Mouse (Mus musculus) spleen, adult 2 months (tissue): Measurements from ENCODE around the gene Tac2.

ENCODE experiments used
- CTCF ChIP-seq: fragments of 200-500 bp; IDR thresholded peaks from 2 replicates; pipeline ENCODE4 v1.5.1; 2011; ENCODE audit warnings: mild to moderate bottlenecking, inconsistent platforms; ENCODE audit not compliant: insufficient read depth, insufficient read length, insufficient replicate concordance; ENCODE audit errors: extremely low read depth
- POLR2A ChIP-seq: fragments of 200-500 bp; IDR thresholded peaks from 2 replicates; pipeline ENCODE4 v1.6.1; 2011; ENCODE audit warnings: low read depth, low read length, inconsistent platforms

DNA sequence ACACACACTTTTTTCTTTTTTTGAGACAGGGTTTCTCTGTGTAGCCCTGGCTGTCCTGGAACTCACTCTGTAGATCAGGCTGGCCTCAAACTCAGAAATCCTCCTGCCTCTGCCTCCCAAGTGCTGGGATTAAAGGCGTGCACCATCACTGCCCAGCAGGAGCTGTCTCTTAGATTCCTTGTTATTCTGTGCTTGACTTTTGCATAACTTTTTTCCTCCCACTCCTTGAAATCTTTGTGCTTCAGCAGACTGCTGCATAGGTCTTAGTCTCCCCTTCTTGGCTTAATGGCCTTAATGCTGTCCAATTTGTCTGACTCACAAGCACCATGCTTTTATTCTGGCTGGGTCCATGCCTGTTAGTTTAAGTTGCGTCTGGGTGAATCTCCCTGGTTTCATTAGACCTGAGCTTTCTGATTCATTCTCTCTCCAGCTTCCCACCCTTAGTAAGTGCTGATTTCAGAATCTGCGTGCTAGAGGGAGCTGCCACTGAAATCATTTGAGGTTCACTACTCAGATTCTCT is 15.4 kb upstream of the Tac2 start:
- TF ChIP-seq CTCF (no peak), POLR2A (no peak)
